Mouse (Mus musculus) cortical plate, adult 2 months (tissue): ENCODE measurements around the gene Atoh8. TPM values are rescaled to one million over a fixed set of nuclear protein-coding genes. Genes with fewer than 3 reads are reported as not detected.

ENCODE experiments used
- H3K27ac ChIP-seq: fragments of 200-500 bp; 2 replicates; pipeline ENCODE4 v1.5.1; 2012; ENCODE audit warnings: low read length, control low read depth, inconsistent platforms; ENCODE audit not compliant: insufficient read depth
- H3K4me1 ChIP-seq: fragments of 200-500 bp; 2 replicates; pipeline ENCODE4 v1.6.1; 2011; ENCODE audit warnings: low read length; ENCODE audit not compliant: control insufficient read depth, insufficient read depth
- H3K4me3 ChIP-seq: fragments of 200-500 bp; 2 replicates; pipeline ENCODE4 v1.5.1; 2011; ENCODE audit warnings: mild to moderate bottlenecking, low read length, control low read depth; ENCODE audit not compliant: insufficient read depth
- CTCF ChIP-seq: fragments of 200-500 bp; IDR thresholded peaks from 2 replicates; pipeline ENCODE4 v1.5.1; 2011; ENCODE audit warnings: mild to moderate bottlenecking, control low read depth, low read length; ENCODE audit not compliant: insufficient read depth; ENCODE audit errors: extremely low read depth
- POLR2A ChIP-seq: fragments of 200-500 bp; IDR thresholded peaks from 2 replicates; pipeline ENCODE4 v1.6.1; 2011; ENCODE audit warnings: mild to moderate bottlenecking, low read length, control low read depth; ENCODE audit not compliant: insufficient read depth; ENCODE audit errors: extremely low read depth
- polyA plus RNA-seq: library from polyadenylated mRNA; depleted of rRNA; stranded (reverse); fragments of >200 nt; gene quantifications from 2 replicates; pipeline ENCODE4 v1.2.3, GENCODE M21; 2012; rRNA removed

Gene Atoh8
- polyA plus RNA-seq, 1 experiment = 2.5 TPM

DNA sequence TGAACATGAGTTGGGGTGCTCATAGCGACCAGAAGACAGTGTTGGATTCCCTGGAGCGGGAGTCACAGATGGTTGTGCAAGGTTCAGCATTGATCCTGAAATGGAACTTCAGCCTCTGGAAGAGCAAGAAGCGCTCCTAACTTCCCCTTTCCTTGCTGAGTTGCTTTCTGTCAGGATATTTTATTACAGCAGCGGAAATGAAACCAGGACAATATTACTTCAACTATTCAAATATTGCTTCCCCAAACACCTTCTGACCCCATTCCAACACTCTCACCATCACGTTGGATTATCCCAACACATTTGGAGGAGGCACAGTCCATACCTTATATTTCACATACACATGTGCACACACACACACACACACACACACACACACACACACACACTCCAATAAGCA lies 73.6 kb downstream of the Atoh8 start:
- TF ChIP-seq CTCF (no peak), POLR2A (no peak)
- Histone ChIP-seq H3K27ac (no peak overlapping the region), H3K4me3 (no peak overlapping the region), H3K4me1 (no peaks in the 10 kb centered on the region)

DNA sequence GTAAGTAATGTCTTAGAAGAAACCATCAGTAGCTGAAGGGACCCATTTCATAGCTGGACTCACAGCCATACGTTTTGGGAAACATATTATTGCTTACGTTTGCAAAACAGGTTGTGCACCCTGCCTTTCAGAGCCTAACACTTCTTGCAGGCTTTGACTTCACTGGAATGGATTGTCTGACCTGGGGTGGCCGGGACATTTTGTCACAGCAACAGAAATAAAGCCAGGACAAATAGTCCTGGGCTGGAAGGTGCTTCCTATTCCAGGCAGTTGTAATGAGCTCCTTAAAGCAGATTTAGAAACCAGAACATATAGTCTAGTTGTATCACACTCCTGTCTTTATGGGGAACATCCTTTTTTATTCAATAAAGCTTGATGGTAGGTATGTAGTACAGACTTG lies 74.4 kb downstream of the Atoh8 start:
- H3K27ac ChIP-seq = no peak overlapping the region
- no peak overlapping the region for H3K4me3 ChIP-seq
- H3K4me1 ChIP-seq = no peaks in the 10 kb centered on the region
- TF ChIP-seq CTCF (no peak), POLR2A (no peak)

DNA sequence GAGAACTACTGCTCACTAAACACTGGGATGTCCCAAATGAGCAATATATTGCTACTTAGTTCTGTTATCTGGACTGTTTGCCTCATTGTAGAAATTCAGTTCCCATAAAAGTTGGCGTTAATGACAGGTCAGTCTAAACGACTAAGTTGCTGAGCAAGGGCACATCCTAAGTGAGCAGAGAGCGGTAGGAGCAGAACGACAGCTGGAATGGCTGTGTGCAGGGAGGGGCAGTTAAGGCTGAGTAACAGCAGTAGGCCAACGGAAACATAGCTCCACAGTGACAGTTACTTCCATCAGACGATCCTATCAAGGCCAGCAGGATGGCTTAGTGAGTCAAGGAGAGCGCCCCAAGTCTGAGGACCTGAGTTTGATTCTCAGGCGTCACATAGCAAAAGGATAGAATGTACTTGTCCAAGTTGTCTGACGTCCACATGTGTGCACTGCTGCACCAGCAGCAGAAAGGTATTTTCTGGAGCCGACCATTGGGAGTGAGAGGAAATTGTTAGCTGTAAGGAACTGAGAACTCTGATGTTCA lies 75.4 kb downstream of the Atoh8 start:
- no peak overlapping the region for H3K27ac ChIP-seq
- TF ChIP-seq POLR2A (no peak), CTCF (no peak)
- H3K4me1 ChIP-seq = no peaks in the 10 kb centered on the region
- H3K4me3 ChIP-seq = no peak overlapping the region

DNA sequence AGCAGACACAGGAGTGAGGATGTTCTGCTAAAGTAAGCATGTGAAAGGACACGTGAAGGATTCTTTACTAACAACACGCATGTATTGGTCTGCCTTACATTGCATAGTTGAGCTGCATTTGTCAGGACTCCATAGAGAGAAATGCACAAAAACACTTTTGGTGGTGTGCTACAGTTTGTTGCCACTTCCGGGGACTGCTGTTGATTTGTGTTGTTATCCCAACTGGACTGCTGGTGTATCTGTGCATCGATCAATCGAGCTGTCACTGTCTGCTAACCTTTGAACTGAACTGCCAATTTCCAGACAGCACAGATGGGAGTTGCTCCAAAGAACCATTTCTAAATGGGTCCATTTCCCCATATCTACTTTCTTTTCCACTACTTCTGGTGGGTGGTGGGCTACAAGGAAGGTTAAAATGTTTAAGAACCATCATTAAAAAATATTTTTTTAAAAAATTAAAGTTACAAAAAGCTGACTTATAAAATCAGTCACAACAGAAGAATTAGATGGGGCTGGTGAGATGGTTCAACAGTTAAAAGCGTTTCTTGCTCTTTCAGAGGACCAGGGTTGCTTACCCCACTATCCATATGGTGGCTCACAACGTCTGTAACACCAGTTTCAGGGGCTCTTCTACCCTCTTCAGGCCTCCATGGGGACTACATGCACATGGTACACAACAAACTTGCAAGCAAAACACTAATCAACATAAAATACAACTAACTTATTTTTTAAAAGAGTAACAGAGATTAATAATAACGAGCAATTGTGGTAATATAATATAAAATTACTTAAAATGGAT lies 76.2 kb downstream of the Atoh8 start:
- Histone ChIP-seq H3K27ac (no peak overlapping the region), H3K4me3 (no peak overlapping the region), H3K4me1 (no peaks in the 10 kb centered on the region)
- TF ChIP-seq CTCF = no peak
- no peak for TF ChIP-seq POLR2A

Other genes starting within 250 kb of the Atoh8 start
- gene St3gal5, start 138.0 kb downstream of the Atoh8 start, polyA plus RNA-seq = 126 and 133 TPM in 2 replicates
- gene Sftpb, start 69.0 kb upstream of the Atoh8 start, polyA plus RNA-seq = not detected in 2 replicates
- gene Usp39, start 109.6 kb upstream of the Atoh8 start, polyA plus RNA-seq = 31.5 and 33.4 TPM in 2 replicates
- 18.9 and 20.0 TPM in 2 replicates for gene 0610030E20Rik, start 111.7 kb upstream of the Atoh8 start, polyA plus RNA-seq
- gene Tmem150a, start 119.9 kb upstream of the Atoh8 start, polyA plus RNA-seq = 23.4 and 24.9 TPM in 2 replicates
- 73.6 and 83.5 TPM in 2 replicates for gene Rnf181, start 131.4 kb upstream of the Atoh8 start, polyA plus RNA-seq
- gene Vamp5, start 144.9 kb upstream of the Atoh8 start, polyA plus RNA-seq = 10.7 and 11.0 TPM in 2 replicates
- gene Vamp8, start 155.1 kb upstream of the Atoh8 start, polyA plus RNA-seq = 30.6 and 31.7 TPM in 2 replicates
- gene Ggcx, start 178.7 kb upstream of the Atoh8 start, polyA plus RNA-seq = 17.7 and 22.5 TPM in 2 replicates
- gene Mat2a, start 204.0 kb upstream of the Atoh8 start, polyA plus RNA-seq = 172 and 180 TPM in 2 replicates